Mouse (Mus musculus) R1 (cell line): ENCODE measurements around the gene Tnfsf12.

Experiments used
- DNase-seq: peaks from one replicate; pipeline ENCODE4 v3.0.0-alpha.2; 2018; ENCODE audit warnings: low read depth, low spot score

Tnfsf12 gene

DNA sequence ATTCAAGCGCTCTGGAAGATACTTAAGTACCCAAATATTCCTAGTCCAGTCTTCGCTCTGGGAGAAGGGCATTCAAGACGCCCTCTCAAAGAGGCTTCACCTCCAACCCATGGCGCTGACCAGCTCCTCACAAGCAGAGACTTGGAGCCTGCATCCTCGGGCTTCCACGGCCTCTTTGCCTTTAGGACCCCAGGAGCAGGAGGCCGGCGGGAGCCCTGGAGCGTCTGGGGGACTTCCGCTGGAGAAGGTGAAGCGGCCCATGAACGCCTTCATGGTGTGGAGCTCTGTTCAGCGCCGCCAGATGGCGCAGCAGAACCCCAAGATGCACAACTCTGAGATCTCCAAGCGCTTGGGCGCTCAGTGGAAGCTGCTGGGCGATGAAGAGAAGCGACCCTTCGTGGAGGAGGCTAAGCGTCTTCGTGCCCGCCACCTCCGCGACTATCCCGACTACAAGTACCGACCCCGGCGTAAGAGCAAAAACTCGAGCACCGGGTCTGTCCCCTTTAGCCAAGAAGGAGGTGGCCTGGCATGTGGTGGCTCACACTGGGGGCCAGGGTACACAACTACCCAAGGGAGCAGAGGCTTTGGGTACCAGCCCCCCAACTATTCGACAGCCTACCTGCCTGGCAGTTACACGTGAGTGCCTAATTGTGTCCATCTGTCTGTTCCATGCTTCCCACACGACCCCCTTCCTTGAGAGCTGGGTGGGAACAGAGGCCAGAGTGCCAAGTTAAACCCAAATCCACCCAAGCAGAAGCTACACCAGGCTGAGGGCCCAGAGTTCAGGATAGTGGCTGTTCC, 40.2 kb downstream of the Tnfsf12 start, which contains the start of gene Sox15:
Gene Sox15, plus strand, starts transcription at position 51 of the 801 bp plus-strand sequence.
- peak; percentile 91 for DNase-seq

DNA sequence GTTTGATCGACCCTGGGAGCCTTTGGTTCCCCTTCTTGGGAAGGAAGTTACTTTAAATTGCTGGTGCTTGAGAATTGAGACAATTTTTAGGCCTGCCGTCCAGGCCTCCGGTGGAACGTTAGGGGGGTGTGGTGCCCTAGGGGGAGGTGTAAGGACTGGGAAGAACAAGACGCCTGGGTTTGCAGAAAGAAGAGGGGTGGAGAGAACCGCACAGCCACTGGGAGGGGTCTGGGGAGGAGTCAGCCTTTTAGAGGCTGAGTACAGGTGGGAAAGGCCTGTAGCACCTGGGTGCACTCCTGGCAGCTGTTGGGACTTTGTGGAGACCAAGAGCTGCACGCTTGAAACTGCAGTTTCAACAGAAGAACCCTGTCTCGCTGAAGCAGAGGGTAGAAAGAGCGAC, 40.9 kb downstream of the Tnfsf12 start:
- DNase-seq: peak; percentile 92

- DNase-seq: no peak
These were observed 42.2 kb downstream of the Tnfsf12 start for GRCm38 (mm10) chr11:69653399-69653798.

GRCm38 (mm10) chr11:69645860-69646259, 49.8 kb downstream of the Tnfsf12 start:
- no peak for DNase-seq
